Mouse (Mus musculus) adrenal gland, postnatal 25 days (tissue): Measurements from ENCODE around the gene Sertad4. TPM values are rescaled to one million over a fixed set of nuclear protein-coding genes. Genes with fewer than 3 reads are reported as not detected.

ENCODE experiments used
- DNase-seq: peaks from one replicate; pipeline ENCODE4 v3.0.0; 2021; ENCODE audit warnings: mixed read lengths
- long read RNA-seq: library from polyadenylated mRNA; stranded (forward); transcript quantifications from one replicate; pipeline ENCODE4 v2.0.0, GENCODE M21; 2021
- total RNA-seq: library from RNA; stranded (reverse); gene quantifications from 2 replicates; pipeline ENCODE4 v1.2.3, GENCODE M21; 2021

The Sertad4 gene
- 10.1 and 18.8 TPM in 2 replicates for total RNA-seq
- long read RNA-seq, partial matches to known transcripts: 1 of 7 reads
- long read RNA-seq, other reads (novel, unspliced or antisense): 4 of 7 reads

GRCm38 (mm10) chr1:192855474-192856230 lies at the start of gene Sertad4:
Gene Sertad4 (minus strand): TSS chr1:192855756.
- DNase-seq: peak; percentile 75

- DNase-seq: no peak
These were observed 46.0 kb upstream of the Sertad4 start for GRCm38 (mm10) chr1:192901516-192901915.

DNA sequence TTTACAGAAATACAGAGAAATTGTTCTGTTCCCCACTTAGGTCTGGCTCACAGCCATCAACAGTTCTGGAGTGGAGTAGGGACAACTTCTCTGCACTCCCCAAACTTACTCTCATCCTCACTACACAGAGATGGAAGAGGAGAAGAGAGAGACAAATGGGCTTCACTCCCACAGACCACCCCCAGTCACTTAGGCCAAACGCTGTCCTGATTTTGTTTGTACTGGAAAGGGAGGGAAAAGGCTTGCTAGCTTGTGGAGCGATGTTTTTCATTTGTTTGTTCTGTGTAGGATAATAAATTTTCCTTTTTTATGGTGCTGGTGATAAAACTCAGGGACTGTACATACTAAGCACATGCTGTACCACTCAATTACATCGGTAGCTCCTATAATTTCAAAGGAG lies 45.4 kb upstream of the Sertad4 start:
- no peak for DNase-seq

- DNase-seq: no peak
These were observed 43.2 kb upstream of the Sertad4 start for GRCm38 (mm10) chr1:192898742-192899141.

GRCm38 (mm10) chr1:192897218-192897617 lies 41.7 kb upstream of the Sertad4 start:
- peak; percentile 12 for DNase-seq

DNA sequence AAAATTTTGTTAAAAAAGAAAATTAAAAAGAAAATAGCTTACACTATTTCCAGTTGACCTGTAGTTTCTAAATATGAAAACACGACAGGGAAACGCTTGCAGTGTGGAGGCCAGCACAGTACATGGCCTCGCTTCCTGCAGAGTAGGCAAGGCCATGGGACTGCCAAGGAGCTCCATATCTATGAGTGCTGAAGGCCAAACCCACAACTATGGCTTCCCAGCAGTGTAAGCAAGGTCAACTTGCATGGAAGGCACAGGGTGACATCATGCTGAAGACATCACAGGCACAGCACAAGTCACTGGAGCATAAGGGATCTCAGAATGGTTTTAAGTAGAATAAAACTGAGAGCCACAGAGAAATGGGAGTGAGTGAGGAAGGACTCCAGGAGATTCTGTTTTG lies 40.5 kb upstream of the Sertad4 start:
- peak; percentile 38 for DNase-seq

- no peak for DNase-seq
These were observed 35.2 kb upstream of the Sertad4 start for GRCm38 (mm10) chr1:192890716-192891115.

GRCm38 (mm10) chr1:192882617-192883295 lies 27.2 kb upstream of the Sertad4 start:
- no peak for DNase-seq

- DNase-seq: no peak
These were observed 24.6 kb upstream of the Sertad4 start for GRCm38 (mm10) chr1:192880130-192880529.

GRCm38 (mm10) chr1:192879086-192879580 lies 23.6 kb upstream of the Sertad4 start:
- DNase-seq: peak; percentile 13

- DNase-seq: no peak
These were observed 17.3 kb upstream of the Sertad4 start for GRCm38 (mm10) chr1:192872841-192873240.

DNA sequence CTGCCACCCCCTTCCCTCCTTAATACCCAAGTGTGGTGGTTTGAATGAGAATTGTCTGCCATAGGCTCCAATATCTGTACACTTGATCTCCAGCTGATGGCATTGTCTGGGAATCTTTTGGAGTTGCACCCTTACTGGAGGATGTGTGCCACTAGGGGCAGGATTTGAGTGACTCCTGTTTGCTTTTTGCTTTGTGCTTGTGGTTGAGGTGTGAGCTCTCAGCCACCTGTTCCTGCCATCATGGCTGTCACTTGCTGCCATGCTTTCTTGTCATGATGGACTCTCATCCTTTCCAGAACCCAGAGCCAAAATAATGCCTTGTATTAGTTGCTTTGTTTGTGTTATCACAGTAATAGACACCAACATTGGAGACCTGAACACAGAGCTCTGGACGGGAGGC lies 14.2 kb upstream of the Sertad4 start:
- no peak for DNase-seq

DNA sequence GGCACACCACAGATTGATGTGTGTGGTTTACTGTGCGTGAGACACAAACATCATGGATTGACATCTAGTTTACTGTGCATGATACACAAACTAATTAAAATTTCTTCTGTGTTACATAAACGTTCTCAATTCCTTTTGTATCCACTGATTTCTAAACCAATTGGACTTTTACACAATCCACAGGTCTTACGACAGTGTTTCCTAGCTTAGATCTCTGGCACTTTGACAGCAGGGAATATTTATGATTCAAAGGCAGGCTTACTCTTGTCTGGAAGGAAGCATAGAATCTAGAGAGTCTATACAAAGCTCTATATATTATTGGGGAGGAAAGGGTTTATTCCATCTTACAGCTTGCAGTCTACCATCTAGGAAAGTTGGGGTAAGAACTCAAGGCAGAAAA lies 8.9 kb upstream of the Sertad4 start:
- no peak for DNase-seq

DNA sequence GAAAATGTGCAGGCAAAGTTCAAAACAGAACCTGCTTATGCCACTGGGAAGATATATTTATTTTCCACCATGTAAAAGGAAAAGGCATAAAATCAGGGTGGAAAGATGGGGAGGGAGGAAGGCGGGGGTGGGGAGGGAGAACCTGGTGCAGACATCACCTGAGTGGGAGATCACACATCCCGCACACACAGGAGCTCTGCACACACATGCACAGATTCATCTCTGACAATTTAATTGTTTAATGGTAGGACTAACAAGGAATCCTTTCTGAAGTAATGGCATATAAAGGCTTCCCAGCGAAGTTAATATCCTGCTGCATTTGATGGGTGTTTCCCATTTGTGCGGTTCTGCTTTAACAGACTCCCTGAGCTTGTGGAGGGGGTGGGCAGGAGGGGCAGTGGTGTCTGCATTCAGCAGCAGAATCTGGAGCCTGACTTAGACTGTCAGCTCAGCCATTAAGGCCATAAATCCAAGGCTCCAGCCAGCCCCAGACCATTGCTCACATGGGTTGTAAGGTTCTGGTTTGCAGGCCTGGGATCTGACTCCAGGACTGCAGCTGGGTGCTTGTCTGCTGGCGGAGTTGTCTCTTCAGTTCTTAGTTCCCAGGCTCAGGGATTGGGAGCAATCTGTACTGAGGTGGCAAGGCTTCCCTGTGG lies 5.9 kb upstream of the Sertad4 start:
- DNase-seq: no peak

DNA sequence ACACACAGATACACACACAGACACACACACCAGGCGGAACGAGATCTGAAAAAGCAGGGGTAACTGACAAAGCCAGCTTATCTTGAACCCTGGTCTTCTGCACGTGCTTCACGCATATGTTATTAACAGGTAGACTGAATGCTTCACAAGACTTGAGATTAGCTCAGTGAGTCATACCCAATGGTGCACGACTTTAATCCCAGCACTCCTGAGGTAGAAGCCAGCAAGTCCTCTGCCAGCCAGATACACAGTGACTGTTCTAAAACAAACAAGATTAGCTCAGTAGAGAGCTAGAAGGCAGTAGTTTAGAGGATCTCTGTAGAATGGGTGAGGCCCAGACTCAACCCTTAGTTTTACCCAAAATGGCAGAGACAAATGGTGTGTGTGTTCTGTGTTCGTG lies 4.7 kb upstream of the Sertad4 start:
- DNase-seq: no peak

DNA sequence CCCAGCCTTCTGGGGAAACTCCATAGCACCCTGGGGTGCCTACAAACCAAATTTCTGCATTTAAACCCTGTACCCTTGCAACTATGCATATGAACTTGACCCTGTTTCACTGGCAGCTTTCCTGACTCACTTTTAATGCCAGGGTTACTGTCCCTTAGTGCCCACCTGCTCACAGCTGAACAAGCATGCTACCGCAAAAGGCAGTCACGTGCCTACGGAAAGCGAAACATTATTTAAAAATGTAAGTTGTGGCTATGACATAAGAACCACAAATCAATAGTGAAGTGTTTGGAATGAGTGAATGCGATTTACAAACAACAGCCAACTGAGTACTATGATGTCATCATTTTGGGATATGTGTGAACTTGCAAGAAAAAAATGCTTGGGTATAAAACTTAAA lies 2.0 kb upstream of the Sertad4 start:
- DNase-seq: no peak

GRCm38 (mm10) chr1:192856931-192857330 lies 1.4 kb upstream of the Sertad4 start:
- DNase-seq: no peak

DNA sequence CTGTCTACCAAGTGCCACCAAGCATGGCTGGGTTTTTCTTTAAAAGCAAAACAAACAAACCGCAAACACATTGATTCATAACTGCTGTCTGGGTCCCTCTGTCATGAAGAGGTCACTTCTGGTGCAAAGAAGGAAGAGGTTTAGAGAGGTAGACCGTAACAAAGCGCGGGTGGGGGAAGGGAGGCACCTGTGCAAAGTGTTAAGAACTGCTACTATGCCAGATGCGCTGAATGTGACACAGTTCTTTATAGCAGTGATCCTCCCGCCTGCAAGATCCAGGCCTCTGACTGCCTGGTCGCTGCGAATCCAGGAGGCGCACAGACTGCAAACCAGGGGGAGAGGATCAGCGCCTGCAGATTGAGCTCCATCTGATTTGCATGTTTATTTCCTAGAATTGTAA lies 855 bp upstream of the Sertad4 start:
- DNase-seq: no peak

GRCm38 (mm10) chr1:192854819-192855271 lies 711 bp downstream of the Sertad4 start:
- peak; percentile 56 for DNase-seq

- DNase-seq: no peak
These were observed 1.4 kb downstream of the Sertad4 start for GRCm38 (mm10) chr1:192853988-192854818.

DNA sequence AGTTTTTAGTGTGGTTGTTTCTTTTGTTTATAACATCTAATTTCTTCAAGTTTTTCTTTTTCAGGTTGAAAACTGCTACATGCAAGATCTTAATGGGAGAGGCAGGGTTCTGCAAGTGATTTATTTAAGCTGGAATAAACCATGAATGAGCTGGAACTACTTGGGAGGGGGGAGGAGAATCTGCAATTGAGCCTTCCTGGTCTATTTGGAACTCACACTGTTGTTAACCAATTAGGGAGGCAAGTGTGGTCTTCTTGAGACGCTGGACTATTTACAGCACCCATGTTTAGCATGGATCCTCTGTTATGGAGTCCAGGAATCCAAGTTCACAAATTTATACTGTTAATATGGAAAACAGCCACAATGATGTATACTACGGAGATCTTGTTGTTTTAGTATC lies 2.1 kb downstream of the Sertad4 start:
- no peak for DNase-seq

DNA sequence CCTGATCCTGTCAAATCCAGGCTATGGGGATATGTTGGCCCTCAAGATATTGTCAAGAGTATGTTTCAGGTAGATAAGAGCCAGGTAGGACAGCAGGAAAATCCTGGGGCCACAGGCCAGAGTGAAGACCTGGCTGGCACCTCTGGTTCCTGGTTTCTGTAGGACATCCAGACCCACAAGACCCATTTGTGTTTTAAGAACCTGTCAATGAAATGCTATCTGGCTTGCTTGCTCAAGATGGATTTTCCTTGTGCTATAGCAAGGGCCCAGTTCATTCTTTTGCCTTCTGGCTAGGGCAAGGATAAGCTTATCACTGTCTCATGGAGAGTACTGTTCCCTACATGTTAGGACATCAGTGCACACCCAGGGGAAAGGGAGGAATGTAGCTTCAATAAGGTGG lies 3.5 kb downstream of the Sertad4 start:
- DNase-seq: no peak
